Mouse (Mus musculus) stomach, embryonic 16.5 days (tissue): ENCODE measurements around the gene 4930564D02Rik. TPM values are rescaled to one million over a fixed set of nuclear protein-coding genes. Genes with fewer than 3 reads are reported as not detected.

Experiments
- ATAC-seq: fragments of 200-750 bp; cut with Nextera tagmentation; 2 replicates; pipeline ENCODE4 v1.8.0; 2017; ENCODE audit warnings: moderate number of reproducible peaks, moderate TSS enrichment; ENCODE audit not compliant: insufficient read depth, low FRiP score
- H3K27ac ChIP-seq: fragments of 300-500 bp; sonication (generic); 2 replicates; pipeline ENCODE4 v1.5.1; 2014; ENCODE audit warnings: low read length
- H3K27me3 ChIP-seq: fragments of 300-500 bp; sonication (generic); 2 replicates; pipeline ENCODE4 v1.6.1; 2014; ENCODE audit warnings: low read length, control low read depth, mixed read lengths; ENCODE audit not compliant: control insufficient read depth, insufficient read depth
- H3K36me3 ChIP-seq: fragments of 300-500 bp; sonication (generic); 2 replicates; pipeline ENCODE4 v1.6.1; 2014; ENCODE audit warnings: low read length; ENCODE audit not compliant: control insufficient read depth, insufficient read depth
- H3K4me1 ChIP-seq: fragments of 300-500 bp; sonication (generic); 2 replicates; pipeline ENCODE4 v1.6.1; 2014; ENCODE audit warnings: low read length, control low read depth, mixed read lengths; ENCODE audit not compliant: control insufficient read depth, insufficient read depth
- H3K4me2 ChIP-seq: fragments of 300-500 bp; sonication (generic); 2 replicates; pipeline ENCODE4 v1.6.1; 2014; ENCODE audit warnings: low read depth, low read length, mixed read lengths
- H3K4me3 ChIP-seq: fragments of 300-500 bp; sonication (generic); replicated peaks from 2 replicates; pipeline ENCODE4 v1.5.1; 2014; ENCODE audit warnings: mild to moderate bottlenecking, low read length
- H3K9ac ChIP-seq: fragments of 300-500 bp; sonication (generic); 2 replicates; pipeline ENCODE4 v1.6.1; 2014; ENCODE audit warnings: low read length
- H3K9me3 ChIP-seq: fragments of 300-500 bp; sonication (generic); replicated peaks from 2 replicates; pipeline ENCODE4 v1.6.1; 2016; ENCODE audit warnings: low read length, control low read depth; ENCODE audit not compliant: control insufficient read depth
- whole genome bisulfite sequencing: fragments of 180-500 bp; shearing (Covaris S2); extraction: QIAGEN DNeasy Blood & Tissue Kit; methylation state at CpG from one replicate; pipeline ENCODE4 v1.1.7; 2014; 5-methylcytosine and 5-hydroxymethylcytosine counted together
- polyA plus RNA-seq: library from polyadenylated mRNA; unstranded; fragments of >200 nt; fragmentation: Nextera tagmentation; extraction: Ambion mirVana; gene quantifications from 2 replicates; pipeline ENCODE4 v1.2.1, GENCODE M21; 2015

4930564D02Rik gene
- polyA plus RNA-seq, result not detected in 2 replicates

- ATAC-seq, result no peak
- 79% methylated on average over 10 of the region's 10 CpGs for WGBS
Measured at GRCm38 (mm10) chr3:105066544-105066943, at the start of gene 4930564D02Rik. 4930564D02Rik (plus strand) TSS chr3:105066844.

DNA sequence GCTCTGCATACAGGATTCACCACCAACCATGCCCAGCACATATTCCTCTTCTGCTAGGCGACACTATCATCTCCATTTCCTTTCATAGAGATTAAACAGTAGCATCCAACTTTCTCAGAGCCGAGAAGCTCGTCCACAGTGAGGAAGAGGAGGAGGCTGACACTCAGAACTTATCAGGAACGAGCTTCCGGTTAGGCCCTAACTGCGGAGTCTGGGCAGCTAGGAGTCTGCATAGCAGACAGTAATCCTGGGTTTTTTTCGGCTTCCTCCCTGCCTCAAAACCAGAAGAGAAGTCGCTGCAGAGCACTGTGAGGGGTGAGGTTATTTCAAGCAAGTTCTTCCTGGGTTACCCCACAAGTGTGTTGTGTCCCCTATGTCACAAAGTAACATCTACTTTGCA lies 49.3 kb upstream of the 4930564D02Rik start:
- 0 out of 2 replicates have a peak overlapping the region, but pooled peaks have one; percentile 30 for H3K27ac ChIP-seq

More at GRCm38 (mm10) chr3:105066544-105066943, at the start of gene 4930564D02Rik:
- no peak within 1 kb of the TSS for H3K4me3 ChIP-seq
- H3K4me2 ChIP-seq, result no peak within 1 kb of the TSS
- H3K27me3 ChIP-seq, result no peaks in the 10 kb centered on the region
- H3K9ac ChIP-seq, result no peak within 1 kb of the TSS
- no peaks in the 10 kb centered on the region for H3K36me3 ChIP-seq
- no peaks in the 10 kb centered on the region for H3K4me1 ChIP-seq
- no peaks in the 10 kb centered on the region for H3K9me3 ChIP-seq
- H3K27ac ChIP-seq, result no peak within 1 kb of the TSS

GRCm38 (mm10) chr3:105018085-105018782 lies 48.4 kb upstream of the 4930564D02Rik start:
- H3K36me3 ChIP-seq, result no peaks in the 10 kb centered on the region
- 75% methylated on average over 10 of the region's 10 CpGs for WGBS
- H3K4me3 ChIP-seq, result no peak overlapping the region
- H3K27ac ChIP-seq, result peak overlapping the region; percentile 41
- no peaks in the 10 kb centered on the region for H3K9me3 ChIP-seq
- no peaks in the 10 kb centered on the region for H3K27me3 ChIP-seq
- peaks cover 20% of the 10 kb centered on the region; the same call in 1 of the 2 replicates for H3K4me1 ChIP-seq
- no peak for ATAC-seq
- no peak overlapping the region for H3K4me2 ChIP-seq
- H3K9ac ChIP-seq, result no peak overlapping the region

More for the DNA sequence above, 49.3 kb upstream of the 4930564D02Rik start:
- H3K36me3 ChIP-seq, result no peaks in the 10 kb centered on the region
- no peak overlapping the region for H3K4me2 ChIP-seq
- H3K9ac ChIP-seq, result no peak overlapping the region
- peaks cover 18% of the 10 kb centered on the region; the same call in 1 of the 2 replicates for H3K4me1 ChIP-seq
- H3K9me3 ChIP-seq, result no peaks in the 10 kb centered on the region
- H3K4me3 ChIP-seq, result no peak overlapping the region
- 75% methylated on average over 8 of the region's 8 CpGs for WGBS
- no peak for ATAC-seq
- no peaks in the 10 kb centered on the region for H3K27me3 ChIP-seq

GRCm38 (mm10) chr3:105018783-105019105 lies 47.9 kb upstream of the 4930564D02Rik start:
- H3K27ac ChIP-seq, result peak overlapping the region; percentile 41
- WGBS, result 90% methylated on average over 6 of the region's 6 CpGs

DNA sequence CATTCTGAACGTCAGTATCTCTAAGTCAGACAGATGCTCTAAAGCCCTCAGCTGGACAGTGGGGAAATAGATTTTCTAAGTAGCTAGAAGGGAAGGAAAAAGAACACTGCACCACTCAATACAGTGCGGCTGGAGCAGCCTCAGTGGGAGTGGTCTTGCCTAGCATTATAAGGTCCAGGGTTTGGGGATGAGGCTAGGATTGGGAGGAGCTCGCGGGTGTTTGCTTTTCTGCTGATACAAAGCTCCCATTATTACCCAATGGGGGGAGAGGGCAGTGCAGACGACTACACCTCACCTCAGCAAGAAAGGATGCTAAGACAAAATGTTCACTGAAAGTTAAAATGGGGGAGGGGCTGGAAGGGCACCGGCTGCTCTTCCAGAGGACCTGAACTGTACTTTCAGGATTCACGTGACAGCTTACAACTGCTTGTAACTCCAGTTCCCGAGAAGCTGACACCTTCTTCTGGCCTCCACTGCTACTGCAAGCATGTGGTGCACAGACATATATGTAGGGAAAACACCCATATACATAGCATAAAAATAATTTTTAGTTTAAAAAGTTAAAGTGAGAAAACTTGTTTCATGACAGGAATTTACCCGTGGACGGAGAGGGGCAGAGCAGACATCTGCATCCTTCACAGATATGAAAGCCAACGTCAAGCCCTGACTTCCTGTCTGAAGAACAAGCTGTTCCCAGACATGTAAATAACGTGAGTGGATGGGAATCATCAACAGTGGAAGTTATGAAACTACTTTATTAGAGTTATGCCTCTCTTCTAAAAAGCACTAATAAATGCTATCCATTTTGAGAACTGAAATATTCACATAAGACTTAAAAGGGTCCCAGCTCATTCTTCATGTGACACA lies 46.6 kb upstream of the 4930564D02Rik start:
- ATAC-seq, result no peak
- Histone ChIP-seq H3K27me3 (no peaks in the 10 kb centered on the region), H3K9me3 (no peaks in the 10 kb centered on the region), H3K4me1 (peaks cover 18% of the 10 kb centered on the region; the same call in 1 of the 2 replicates), H3K4me3 (no peak overlapping the region), H3K27ac (peak overlapping the region; percentile 68), H3K36me3 (no peaks in the 10 kb centered on the region), H3K4me2 (no peak overlapping the region), H3K9ac (no peak overlapping the region)
- 24% methylated on average over 12 of the region's 12 CpGs for WGBS

More at GRCm38 (mm10) chr3:105018783-105019105, 47.9 kb upstream of the 4930564D02Rik start:
- Histone ChIP-seq H3K9me3 (no peaks in the 10 kb centered on the region), H3K27me3 (no peaks in the 10 kb centered on the region), H3K36me3 (no peaks in the 10 kb centered on the region), H3K4me3 (no peak overlapping the region), H3K4me2 (no peak overlapping the region), H3K4me1 (peaks cover 20% of the 10 kb centered on the region; the same call in 1 of the 2 replicates), H3K9ac (no peak overlapping the region)
- no peak for ATAC-seq

DNA sequence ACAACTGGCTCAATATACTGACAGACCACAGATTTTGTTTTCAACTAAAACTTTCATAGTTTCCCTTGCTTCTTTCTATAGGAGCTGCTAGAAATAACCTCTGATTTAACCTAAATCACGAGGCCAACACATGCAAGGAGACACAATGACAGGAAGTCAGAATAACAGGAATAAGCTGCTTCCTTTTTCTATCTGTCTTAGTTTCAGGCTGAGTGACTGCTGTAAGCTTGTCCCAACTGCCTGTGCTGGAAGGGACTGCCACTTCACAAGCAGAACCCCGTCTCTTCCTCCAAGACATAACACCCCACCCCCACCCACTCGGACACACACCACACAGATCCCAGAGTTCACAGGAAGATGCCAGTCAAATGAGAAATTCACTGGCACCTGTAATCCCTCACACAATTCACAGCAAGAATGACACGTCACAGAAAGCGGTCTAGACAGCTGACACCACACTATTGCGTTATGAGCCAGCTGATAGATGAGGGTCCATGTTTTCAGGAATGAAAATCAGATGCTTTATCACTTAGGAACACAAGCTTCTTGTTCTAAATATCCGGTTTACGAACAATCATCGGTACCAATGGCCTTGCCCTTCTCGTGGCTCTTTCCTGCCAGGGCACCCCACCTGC lies 43.2 kb upstream of the 4930564D02Rik start:
- Histone ChIP-seq H3K4me1 (peaks cover 18% of the 10 kb centered on the region; the same call in 1 of the 2 replicates), H3K4me3 (no peak overlapping the region), H3K9me3 (no peaks in the 10 kb centered on the region), H3K4me2 (no peak overlapping the region), H3K36me3 (peaks cover 7% of the 10 kb centered on the region; the same call in 1 of the 2 replicates), H3K27me3 (no peaks in the 10 kb centered on the region), H3K9ac (no peak overlapping the region), H3K27ac (peak overlapping the region; percentile 59)
- ATAC-seq, result no peak
- WGBS, result 70% methylated on average over 10 of the region's 10 CpGs

DNA sequence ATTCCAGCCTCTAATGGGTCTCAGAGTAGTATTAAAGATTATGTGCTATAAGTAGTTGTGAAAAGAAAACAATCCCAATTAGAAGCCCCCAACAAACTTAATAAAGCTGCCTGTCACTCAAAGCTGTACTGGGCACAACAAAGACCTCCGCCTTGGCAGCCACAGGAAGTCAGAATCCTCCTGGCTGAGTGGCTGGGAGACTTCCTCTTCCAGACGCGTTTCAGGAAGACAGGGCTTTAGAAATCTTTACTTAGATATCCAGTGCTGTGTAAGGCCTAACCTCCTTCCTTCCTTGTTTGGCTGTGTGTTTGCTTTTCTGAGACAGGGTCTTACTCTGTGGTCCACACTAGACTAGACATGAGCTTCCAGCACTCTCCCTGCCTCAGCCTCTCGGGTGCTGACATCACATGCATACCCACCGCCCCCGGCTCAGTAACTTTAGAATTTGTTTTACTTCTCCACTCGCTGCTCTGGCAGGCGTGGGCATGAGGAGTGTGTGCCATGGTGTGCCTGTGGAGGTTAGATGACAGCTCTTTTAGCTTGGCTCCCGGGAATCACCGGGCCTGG lies 30.3 kb upstream of the 4930564D02Rik start:
- H3K36me3 ChIP-seq, result peaks cover 5% of the 10 kb centered on the region
- no peaks in the 10 kb centered on the region; the same call in 1 of the 2 replicates for H3K4me1 ChIP-seq
- peak overlapping the region; percentile 0; the same call in 1 of the 2 replicates for H3K27ac ChIP-seq
- H3K9ac ChIP-seq, result no peak overlapping the region
- H3K4me2 ChIP-seq, result no peak overlapping the region
- 78% methylated on average over 10 of the region's 10 CpGs for WGBS
- no peaks in the 10 kb centered on the region for H3K9me3 ChIP-seq
- no peaks in the 10 kb centered on the region for H3K27me3 ChIP-seq
- ATAC-seq, result no peak
- H3K4me3 ChIP-seq, result no peak overlapping the region

GRCm38 (mm10) chr3:105037240-105037770 lies 29.3 kb upstream of the 4930564D02Rik start:
- Histone ChIP-seq H3K36me3 (no peaks in the 10 kb centered on the region; the same call in none of the 2 replicates), H3K4me3 (no peak overlapping the region), H3K9me3 (no peaks in the 10 kb centered on the region), H3K27ac (0 out of 2 replicates have a peak overlapping the region, but pooled peaks have one; percentile 0), H3K4me2 (no peak overlapping the region), H3K27me3 (no peaks in the 10 kb centered on the region), H3K4me1 (peaks cover 5% of the 10 kb centered on the region; the same call in 1 of the 2 replicates), H3K9ac (no peak overlapping the region)
- ATAC-seq, result no peak
- 73% methylated on average over 6 of the region's 6 CpGs for WGBS
